Mouse (Mus musculus): ENCODE measurements around the gene Sept10.

DNA sequence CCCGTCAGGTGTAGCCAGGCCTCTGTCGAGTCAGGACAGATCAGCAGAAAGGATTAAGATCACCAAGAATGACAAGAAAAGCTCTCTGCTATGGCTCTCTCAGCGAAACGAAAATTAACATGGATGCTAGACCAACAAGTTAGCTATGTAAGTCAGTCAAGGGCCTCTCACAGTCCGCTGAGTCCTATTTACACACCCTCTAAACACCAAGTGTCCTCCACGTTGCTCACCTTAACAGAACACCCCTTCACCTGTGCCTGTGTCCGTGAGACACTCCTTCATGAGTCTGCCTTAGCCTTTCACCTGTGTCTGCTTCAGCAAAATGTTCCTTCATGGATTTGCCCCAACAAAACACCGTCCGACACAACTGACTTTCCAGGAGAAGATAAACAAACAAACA lies 108.3 kb downstream of the Sept10 start:
- TF ChIP-seq CTCF (IDR thresholded peaks at IDR 0.05; ENCODE audit: insufficient read depth, low read length) (no peak), POLR2A (IDR thresholded peaks at IDR 0.05; ENCODE audit: borderline replicate concordance, extremely low read depth, low read depth, low read length) (no peak)

Measured in lung, adult 2 months (tissue).